Mouse (Mus musculus) kidney, embryonic 14.5 days (tissue): ENCODE data around the gene Rerg. TPM values are rescaled to one million over a fixed set of nuclear protein-coding genes. Genes with fewer than 3 reads are reported as not detected.

Source experiments
- ATAC-seq: fragments of 200-750 bp; cut with Nextera tagmentation; 2 replicates; pipeline ENCODE4 v1.8.0; 2017; ENCODE audit warnings: moderate number of reproducible peaks, mild to moderate bottlenecking, moderate TSS enrichment, moderate library complexity; ENCODE audit not compliant: low FRiP score, low TSS enrichment
- H3K27ac ChIP-seq: fragments of 300-500 bp; sonication (generic); 2 replicates; pipeline ENCODE4 v1.5.1; 2014; ENCODE audit warnings: low read depth, mild to moderate bottlenecking, low read length, moderate library complexity, mixed read lengths
- H3K27me3 ChIP-seq: fragments of 300-500 bp; sonication (generic); 2 replicates; pipeline ENCODE4 v1.6.1; 2014; ENCODE audit warnings: mild to moderate bottlenecking, low read length; ENCODE audit not compliant: control insufficient read depth, insufficient read depth
- H3K36me3 ChIP-seq: fragments of 300-500 bp; sonication (generic); 2 replicates; pipeline ENCODE4 v1.6.1; 2014; ENCODE audit warnings: low read length, mixed read lengths; ENCODE audit not compliant: control insufficient read depth, insufficient read depth
- H3K4me1 ChIP-seq: fragments of 300-500 bp; sonication (generic); 2 replicates; pipeline ENCODE4 v1.6.1; 2014; ENCODE audit warnings: low read length, mixed read lengths; ENCODE audit not compliant: control insufficient read depth, insufficient read depth
- H3K4me2 ChIP-seq: fragments of 300-500 bp; sonication (generic); replicated peaks from 2 replicates; pipeline ENCODE4 v1.6.1; 2014; ENCODE audit warnings: low read depth, mild to moderate bottlenecking, low read length
- H3K4me3 ChIP-seq: fragments of 300-500 bp; sonication (generic); 2 replicates; pipeline ENCODE4 v1.5.1; 2014; ENCODE audit warnings: mild to moderate bottlenecking, low read length
- H3K9ac ChIP-seq: fragments of 300-500 bp; sonication (generic); 2 replicates; pipeline ENCODE4 v1.6.1; 2014; ENCODE audit warnings: low read depth, mild to moderate bottlenecking, low read length, moderate library complexity
- H3K9me3 ChIP-seq: fragments of 300-500 bp; sonication (generic); 2 replicates; pipeline ENCODE4 v1.6.1; 2016; ENCODE audit warnings: low read length; ENCODE audit not compliant: control insufficient read depth
- WGBS: fragments of 180-500 bp; shearing (Covaris S2); extraction: QIAGEN DNeasy Blood & Tissue Kit; methylation state at CpG from one replicate; pipeline ENCODE4 v1.1.7; 2014; 5-methylcytosine and 5-hydroxymethylcytosine counted together
- polyA plus RNA-seq: library from polyadenylated mRNA; unstranded; fragments of >200 nt; fragmentation: Nextera tagmentation; extraction: Ambion mirVana; gene quantifications from 2 replicates; pipeline ENCODE4 v1.2.1, GENCODE M21; 2014

Rerg gene
- polyA plus RNA-seq, 1 experiment from 2014 or later = 13.2 TPM

DNA sequence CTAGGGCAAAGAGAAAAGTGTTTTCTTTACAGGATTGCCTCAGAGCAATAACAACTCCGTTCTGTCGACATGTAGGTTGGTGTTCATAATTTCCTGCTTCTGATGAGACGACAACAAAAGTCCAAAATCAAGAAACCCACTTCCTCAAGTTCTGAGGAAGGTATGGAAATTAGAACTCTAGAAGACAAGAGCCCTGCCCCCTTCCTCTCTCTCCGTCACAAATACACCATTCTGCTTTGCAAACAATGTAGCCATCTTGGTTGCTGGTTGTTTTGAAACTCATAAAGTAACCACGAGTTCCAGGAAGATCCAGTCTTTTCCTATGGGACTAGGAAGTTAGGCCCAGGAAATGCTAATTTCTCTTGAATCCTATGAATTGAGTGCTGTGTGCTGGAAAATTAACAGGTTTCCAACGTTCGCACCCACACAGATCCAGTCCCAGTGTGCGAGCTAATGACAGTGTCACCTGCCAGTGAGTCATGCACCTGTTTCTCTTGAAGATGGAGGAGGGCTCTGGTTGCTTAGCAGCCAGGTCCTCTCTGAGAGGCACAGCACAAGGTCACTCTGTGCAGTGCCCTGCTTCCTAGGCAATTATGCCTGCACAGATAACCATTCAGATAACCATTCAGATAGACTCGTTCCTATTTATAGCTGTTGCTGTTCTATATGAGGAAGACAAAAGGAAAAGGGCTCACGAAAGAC is 106.9 kb downstream of the Rerg start:
- ATAC-seq = no peak
- no peak overlapping the region for H3K27ac ChIP-seq
- H3K9ac ChIP-seq = no peak overlapping the region
- H3K4me2 ChIP-seq = no peak overlapping the region
- no peaks in the 10 kb centered on the region for H3K9me3 ChIP-seq
- H3K36me3 ChIP-seq = no peaks in the 10 kb centered on the region
- H3K27me3 ChIP-seq = no peaks in the 10 kb centered on the region
- H3K4me3 ChIP-seq = no peak overlapping the region
- 68% methylated on average over 10 of the region's 10 CpGs for WGBS
- peaks cover 4% of the 10 kb centered on the region; the same call in 1 of the 2 replicates for H3K4me1 ChIP-seq

DNA sequence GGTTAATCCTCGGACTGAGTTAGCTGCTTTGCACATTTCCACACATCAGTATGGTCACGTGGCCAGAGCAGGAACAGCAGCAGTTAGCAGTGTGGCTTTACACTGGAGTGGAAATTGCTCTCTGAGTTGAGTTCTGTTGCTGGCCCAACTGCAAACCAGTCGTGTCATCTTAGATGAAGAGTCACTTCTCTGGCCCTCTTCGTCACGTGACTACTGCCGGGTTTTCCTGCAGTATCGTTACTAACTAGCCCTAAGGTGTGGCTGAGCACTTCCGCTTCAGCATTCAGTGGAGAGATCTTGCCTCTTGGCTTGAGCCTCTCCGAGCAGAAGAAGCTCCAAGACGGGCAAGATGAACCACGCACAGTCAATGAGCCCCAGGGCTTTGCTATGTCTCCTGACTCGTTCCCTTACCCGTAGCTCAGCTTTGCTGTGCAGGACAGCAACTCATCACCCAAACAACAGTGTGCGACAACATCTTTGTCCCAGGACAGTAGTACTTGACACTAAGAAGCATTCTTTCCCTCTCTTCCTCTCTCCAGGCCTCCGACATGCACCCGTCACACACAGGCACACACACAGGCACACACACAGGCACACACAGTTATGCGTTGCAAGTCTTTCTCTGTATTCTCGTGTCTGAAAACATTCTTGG is 108.3 kb downstream of the Rerg start:
- no peak for ATAC-seq

DNA sequence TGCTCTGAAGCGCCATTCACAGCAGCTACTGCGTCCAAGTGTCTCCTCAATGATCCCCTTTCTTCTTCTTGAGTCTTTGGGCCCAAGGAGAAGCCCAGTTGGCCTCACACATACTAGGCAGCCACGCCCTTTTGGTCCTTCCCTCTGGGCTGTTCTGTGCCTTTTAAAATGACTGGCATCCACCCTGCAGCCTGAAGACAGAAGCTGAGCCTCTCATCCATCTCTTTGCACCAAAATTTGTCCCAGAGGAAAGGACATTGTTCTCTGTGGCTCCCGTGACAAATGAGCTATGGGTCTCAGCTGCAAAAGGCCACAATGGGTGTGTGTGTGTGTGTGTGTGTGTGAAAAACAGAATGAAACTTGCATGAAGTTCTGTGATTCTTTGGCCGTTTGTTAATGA is 109.7 kb downstream of the Rerg start:
- H3K4me3 ChIP-seq = no peak overlapping the region
- no peak overlapping the region for H3K9ac ChIP-seq
- no peaks in the 10 kb centered on the region for H3K36me3 ChIP-seq
- no peaks in the 10 kb centered on the region for H3K27me3 ChIP-seq
- WGBS = 79% methylated on average over 5 of the region's 5 CpGs
- H3K9me3 ChIP-seq = no peaks in the 10 kb centered on the region
- no peak overlapping the region for H3K4me2 ChIP-seq
- no peak for ATAC-seq
- H3K27ac ChIP-seq = no peak overlapping the region
- peaks cover 4% of the 10 kb centered on the region; the same call in 1 of the 2 replicates for H3K4me1 ChIP-seq

More for the DNA sequence above, 108.3 kb downstream of the Rerg start:
- Histone ChIP-seq H3K27ac (no peak overlapping the region), H3K9ac (no peak overlapping the region), H3K27me3 (no peaks in the 10 kb centered on the region), H3K9me3 (no peaks in the 10 kb centered on the region), H3K4me1 (peaks cover 4% of the 10 kb centered on the region; the same call in 1 of the 2 replicates), H3K36me3 (no peaks in the 10 kb centered on the region), H3K4me2 (no peak overlapping the region), H3K4me3 (no peak overlapping the region)
- 90% methylated on average over 18 of the region's 18 CpGs for WGBS

DNA sequence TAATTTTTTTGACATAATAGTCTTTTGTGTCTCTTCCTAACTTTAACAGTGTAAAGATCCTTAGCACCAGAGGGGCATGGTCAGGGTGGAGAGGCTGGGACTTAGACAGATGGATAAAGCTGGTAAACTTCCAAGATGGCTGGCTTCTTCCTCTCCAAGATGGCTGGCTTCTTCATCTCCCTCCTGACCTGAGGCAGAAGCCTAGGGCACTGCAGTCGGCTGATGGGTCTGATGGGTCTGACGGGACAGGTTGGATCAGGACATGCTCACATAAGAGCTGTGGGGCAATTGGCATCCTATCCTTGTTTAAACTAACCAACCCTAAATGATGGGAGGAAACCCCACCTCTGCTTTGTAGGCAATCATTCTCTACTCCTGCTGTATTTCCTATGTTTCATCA is 112.0 kb downstream of the Rerg start:
- no peak overlapping the region for H3K9ac ChIP-seq
- no peak overlapping the region for H3K27ac ChIP-seq
- ATAC-seq = no peak
- no peaks in the 10 kb centered on the region for H3K27me3 ChIP-seq
- WGBS = 96% methylated on average over 2 of the region's 2 CpGs
- no peaks in the 10 kb centered on the region for H3K36me3 ChIP-seq
- H3K4me2 ChIP-seq = no peak overlapping the region
- H3K4me1 ChIP-seq = no peaks in the 10 kb centered on the region
- H3K9me3 ChIP-seq = no peaks in the 10 kb centered on the region
- H3K4me3 ChIP-seq = no peak overlapping the region

GRCm38 (mm10) chr6:137054073-137054472 is 116.2 kb downstream of the Rerg start:
- WGBS = 76% methylated on average over 2 of the region's 2 CpGs
- Histone ChIP-seq H3K4me3 (no peak overlapping the region), H3K9me3 (peaks cover 6% of the 10 kb centered on the region; the same call in 1 of the 2 replicates), H3K9ac (no peak overlapping the region), H3K27ac (no peak overlapping the region), H3K4me1 (no peaks in the 10 kb centered on the region), H3K36me3 (no peaks in the 10 kb centered on the region), H3K4me2 (no peak overlapping the region), H3K27me3 (no peaks in the 10 kb centered on the region)
- ATAC-seq = no peak

DNA sequence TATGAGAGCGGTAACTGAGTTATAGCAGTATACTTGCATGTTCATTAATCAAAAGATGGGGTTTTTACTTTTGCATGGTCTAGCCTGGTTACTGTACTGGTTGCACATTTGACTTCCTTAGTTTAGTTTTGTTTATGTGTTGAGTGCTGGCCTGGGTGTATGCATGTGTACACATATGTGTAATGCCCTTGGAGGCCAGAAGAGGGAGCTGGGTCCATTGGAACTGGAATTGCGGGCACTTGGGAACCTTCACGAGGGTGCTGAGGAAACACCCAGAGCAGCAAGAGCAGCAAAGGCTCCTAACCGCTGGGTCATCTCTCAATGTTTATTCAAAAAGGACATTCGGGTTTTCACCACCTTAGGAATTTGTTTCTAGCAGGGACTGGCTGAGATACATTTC is 116.8 kb downstream of the Rerg start:
- Histone ChIP-seq H3K36me3 (no peaks in the 10 kb centered on the region), H3K4me3 (no peak overlapping the region), H3K9ac (no peak overlapping the region), H3K4me1 (no peaks in the 10 kb centered on the region), H3K27ac (no peak overlapping the region), H3K9me3 (peaks cover 6% of the 10 kb centered on the region; the same call in 1 of the 2 replicates), H3K4me2 (no peak overlapping the region), H3K27me3 (no peaks in the 10 kb centered on the region)
- WGBS = 81% methylated on average over 5 of the region's 5 CpGs
- ATAC-seq = no peak

DNA sequence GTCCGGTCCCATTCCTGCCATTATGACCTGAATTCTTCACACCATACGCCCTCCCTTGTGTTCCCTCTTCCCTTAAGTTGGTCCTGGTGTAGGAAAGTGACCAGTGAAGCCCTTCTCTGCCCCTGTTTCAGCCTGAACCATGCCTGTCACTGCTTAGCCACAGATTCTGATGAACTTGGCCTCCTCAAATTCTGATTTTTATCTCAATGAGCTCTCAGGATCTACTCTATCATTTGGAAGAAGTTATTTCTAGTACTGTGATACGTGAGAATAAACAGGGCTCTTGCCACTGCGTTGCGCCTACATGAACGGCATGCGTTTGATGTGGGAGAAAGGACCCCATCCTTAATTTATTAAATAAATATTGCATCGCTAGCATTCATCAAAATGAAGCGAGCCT is 117.3 kb downstream of the Rerg start:
- no peak for ATAC-seq
- Histone ChIP-seq H3K27ac (no peak overlapping the region), H3K36me3 (no peaks in the 10 kb centered on the region), H3K9me3 (peaks cover 6% of the 10 kb centered on the region; the same call in 1 of the 2 replicates), H3K9ac (no peak overlapping the region), H3K4me3 (no peak overlapping the region), H3K4me1 (no peaks in the 10 kb centered on the region), H3K4me2 (no peak overlapping the region), H3K27me3 (no peaks in the 10 kb centered on the region)
- 96% methylated on average over 9 of the region's 9 CpGs for WGBS

GRCm38 (mm10) chr6:137047036-137047435 is 123.3 kb downstream of the Rerg start:
- Histone ChIP-seq H3K9ac (no peak overlapping the region), H3K4me3 (no peak overlapping the region), H3K9me3 (peaks cover 6% of the 10 kb centered on the region; the same call in 1 of the 2 replicates), H3K4me1 (no peaks in the 10 kb centered on the region), H3K4me2 (no peak overlapping the region), H3K27ac (no peak overlapping the region), H3K36me3 (no peaks in the 10 kb centered on the region), H3K27me3 (no peaks in the 10 kb centered on the region)
- WGBS = 91% methylated on average over 11 of the region's 11 CpGs
- ATAC-seq = no peak

GRCm38 (mm10) chr6:137045011-137045504 is 125.2 kb downstream of the Rerg start:
- WGBS = 81% methylated on average over 9 of the region's 9 CpGs
- Histone ChIP-seq H3K27me3 (no peaks in the 10 kb centered on the region), H3K4me2 (no peak overlapping the region), H3K4me3 (no peak overlapping the region), H3K9ac (no peak overlapping the region), H3K4me1 (no peaks in the 10 kb centered on the region), H3K36me3 (no peaks in the 10 kb centered on the region), H3K9me3 (peaks cover 6% of the 10 kb centered on the region; the same call in 1 of the 2 replicates), H3K27ac (no peak overlapping the region)
- no peak for ATAC-seq
